Mouse (Mus musculus): Measurements from ENCODE around the gene Trpv4. TPM values are rescaled to one million over a fixed set of nuclear protein-coding genes. Genes with fewer than 3 reads are reported as not detected.

The Trpv4 gene
- polyA plus RNA-seq (2016; fragmentation: Nextera tagmentation; extraction: Ambion mirVana) = 1.1 TPM in 2 replicates

DNA sequence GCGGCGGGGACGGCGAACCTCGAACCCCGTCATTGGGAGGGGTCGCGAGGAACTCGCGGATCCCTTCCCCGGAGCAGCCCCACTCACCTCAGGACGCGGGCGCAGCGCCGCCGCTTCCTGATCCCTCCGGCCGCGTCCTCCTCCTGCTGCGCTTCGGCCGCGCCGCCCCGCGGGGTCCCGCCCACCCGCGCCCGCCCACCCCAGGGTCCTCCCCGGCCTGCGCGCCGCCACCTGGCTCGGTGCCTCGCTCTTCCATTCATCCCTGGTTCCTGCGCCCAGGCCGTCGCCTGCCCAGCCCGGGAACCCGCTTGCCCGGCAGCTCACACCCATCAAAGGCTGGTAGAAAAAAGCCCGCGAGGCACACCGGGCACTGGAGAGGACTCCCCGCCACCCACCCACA lies at the start of gene Trpv4:
Trpv4 (minus strand) TSS at position 167 of the 400 bp plus-strand sequence.
- Histone ChIP-seq H3K4me3 (peak within 1 kb of the TSS; percentile 69), H3K9me3 (no peaks in the 10 kb centered on the region), H3K27me3 (ENCODE audit: insufficient read depth, poor library complexity, severe bottlenecking) (peaks cover 76% of the 10 kb centered on the region), H3K36me3 (no peaks in the 10 kb centered on the region), H3K4me1 (peaks cover 12% of the 10 kb centered on the region), H3K27ac (peak within 1 kb of the TSS; percentile 42; the same call in 1 of the 2 replicates)
- WGBS = 1% methylated on average over 41 of the region's 47 CpGs
- no peak for DNase-seq (ENCODE audit: low spot score)

DNA sequence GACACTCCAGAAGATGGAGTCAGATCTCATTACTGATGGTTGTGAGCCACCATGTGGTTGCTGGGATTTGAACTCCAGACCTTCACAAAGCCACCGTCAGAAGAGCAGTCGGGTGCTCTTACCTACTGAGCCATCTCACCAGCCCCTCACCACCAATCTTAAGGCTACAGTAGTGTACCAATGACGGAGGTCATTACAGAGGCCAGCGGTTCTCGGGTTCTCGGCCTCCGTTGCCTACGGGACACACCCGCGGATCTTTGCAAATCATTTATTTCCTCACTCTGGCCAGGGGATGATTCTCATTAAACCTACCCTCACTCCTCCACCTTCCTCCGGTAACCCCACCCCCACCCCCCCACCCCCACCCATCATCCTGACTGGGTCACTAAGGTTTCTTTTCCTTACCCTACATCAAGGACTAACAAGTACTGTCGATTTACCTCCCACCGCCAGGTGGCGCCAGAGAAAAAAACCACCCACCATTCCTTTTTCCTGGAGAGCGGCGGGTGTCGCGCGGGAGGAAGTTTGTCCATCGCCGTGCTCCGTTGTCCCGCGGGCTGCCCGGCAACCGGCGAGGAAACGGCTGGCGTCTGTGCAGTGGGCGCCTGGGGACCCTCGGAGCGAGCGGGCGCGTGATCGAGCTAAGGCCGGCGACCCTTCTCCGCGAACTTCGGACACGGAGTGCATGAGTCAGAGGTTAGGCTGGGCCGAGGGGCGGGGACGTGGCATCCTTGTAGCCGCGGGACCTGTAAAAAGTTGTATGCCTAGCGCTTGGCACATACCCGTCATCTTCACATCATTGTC lies 49.2 kb upstream of the Trpv4 start, which contains the start of gene Tchp:
Tchp (plus strand) TSS at position 496 of the 804 bp plus-strand sequence.
- peak within 1 kb of the TSS; percentile 91 for H3K4me3 ChIP-seq
- H3K27me3 ChIP-seq (ENCODE audit: insufficient read depth, poor library complexity, severe bottlenecking) = no peaks in the 10 kb centered on the region
- H3K9me3 ChIP-seq = no peaks in the 10 kb centered on the region
- H3K4me1 ChIP-seq = peaks cover 13% of the 10 kb centered on the region
- peak; percentile 97 for DNase-seq (ENCODE audit: low spot score)
- 2% methylated on average over 49 of the region's 49 CpGs for WGBS
- H3K27ac ChIP-seq = peak within 1 kb of the TSS; percentile 88
- H3K36me3 ChIP-seq = peaks cover 34% of the 10 kb centered on the region

DNA sequence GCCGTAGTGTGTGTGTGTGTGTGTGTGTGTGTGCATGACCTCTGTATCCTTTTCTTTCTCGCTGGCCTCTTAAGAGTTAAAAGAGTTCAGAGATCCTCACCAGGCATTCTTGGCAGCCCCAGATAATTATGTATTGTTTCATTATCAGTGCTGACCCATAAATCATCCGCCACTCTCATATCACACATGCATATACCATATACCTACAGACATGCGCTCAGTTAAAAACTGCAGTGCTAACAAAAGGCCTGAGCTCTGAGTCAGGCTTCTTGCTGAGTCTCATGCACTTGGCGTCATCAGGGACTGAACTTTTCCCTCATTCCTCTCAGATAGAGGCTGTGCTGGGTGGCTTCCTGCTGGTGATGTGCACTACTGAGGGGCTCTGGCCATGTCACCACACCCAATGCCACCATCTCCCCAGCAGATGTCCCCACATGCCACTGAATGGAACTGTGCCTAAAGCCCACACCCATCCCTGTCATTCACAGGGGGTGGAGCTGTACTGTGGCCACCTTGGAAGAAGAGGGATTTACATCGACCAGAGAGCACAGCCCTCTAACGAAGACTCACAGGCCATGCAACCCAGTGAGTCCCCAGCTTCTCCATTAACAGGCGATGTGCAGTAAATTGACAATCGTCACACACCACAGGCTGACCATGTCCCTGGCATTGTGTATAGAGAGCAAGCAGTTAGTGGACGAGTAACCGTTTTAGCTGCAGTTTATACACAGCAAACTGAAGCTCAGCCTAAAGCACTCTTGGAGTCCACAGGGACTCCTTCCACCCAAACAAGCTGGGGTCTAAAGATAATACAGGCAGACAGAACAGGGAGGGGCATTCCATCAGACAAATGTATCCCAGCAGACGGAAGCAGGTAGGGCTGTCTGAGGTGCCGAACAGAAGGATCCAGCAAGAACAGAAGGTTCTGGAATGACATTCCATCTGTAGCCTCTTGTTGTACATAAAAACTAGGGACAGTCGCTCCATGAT lies 44.5 kb upstream of the Trpv4 start:
- no peaks in the 10 kb centered on the region for H3K36me3 ChIP-seq
- no peak overlapping the region for H3K4me3 ChIP-seq
- H3K9me3 ChIP-seq = no peaks in the 10 kb centered on the region
- no peak overlapping the region for H3K27ac ChIP-seq
- WGBS = 56% methylated on average over 14 of the region's 14 CpGs
- H3K4me1 ChIP-seq = 0 out of 2 replicates have a peak, but pooled peaks cover 8% of the 10 kb centered on the region
- no peaks in the 10 kb centered on the region for H3K27me3 ChIP-seq (ENCODE audit: insufficient read depth, poor library complexity, severe bottlenecking)
- no peak for DNase-seq (ENCODE audit: low spot score)

DNA sequence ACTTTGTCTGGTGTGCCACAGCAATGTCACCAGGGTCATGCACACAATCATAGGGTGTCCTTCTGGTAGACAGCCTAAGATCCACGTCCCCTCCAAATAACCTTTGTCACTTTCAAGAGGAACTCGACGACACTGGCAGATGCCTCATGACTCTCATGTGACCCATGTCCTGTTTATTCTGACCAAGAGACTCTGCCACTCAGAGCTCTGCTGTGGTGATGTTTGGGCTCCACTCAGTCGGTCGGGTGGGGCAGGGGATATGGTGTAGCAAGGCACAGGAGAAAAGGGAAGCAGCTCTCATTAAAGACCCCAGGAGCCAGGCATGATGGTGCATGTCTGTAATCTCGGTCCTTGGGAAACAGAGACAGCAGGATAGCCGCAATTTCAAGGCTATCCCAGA lies 40.8 kb upstream of the Trpv4 start:
- H3K36me3 ChIP-seq = no peaks in the 10 kb centered on the region
- H3K27me3 ChIP-seq (ENCODE audit: insufficient read depth, poor library complexity, severe bottlenecking) = peaks cover 7% of the 10 kb centered on the region; the same call in 1 of the 2 replicates
- H3K4me3 ChIP-seq = no peak overlapping the region
- no peaks in the 10 kb centered on the region for H3K9me3 ChIP-seq
- 0 out of 2 replicates have a peak, but pooled peaks cover 6% of the 10 kb centered on the region for H3K4me1 ChIP-seq
- 56% methylated on average over 7 of the region's 7 CpGs for WGBS
- no peak for DNase-seq (ENCODE audit: low spot score)
- H3K27ac ChIP-seq = no peak overlapping the region

DNA sequence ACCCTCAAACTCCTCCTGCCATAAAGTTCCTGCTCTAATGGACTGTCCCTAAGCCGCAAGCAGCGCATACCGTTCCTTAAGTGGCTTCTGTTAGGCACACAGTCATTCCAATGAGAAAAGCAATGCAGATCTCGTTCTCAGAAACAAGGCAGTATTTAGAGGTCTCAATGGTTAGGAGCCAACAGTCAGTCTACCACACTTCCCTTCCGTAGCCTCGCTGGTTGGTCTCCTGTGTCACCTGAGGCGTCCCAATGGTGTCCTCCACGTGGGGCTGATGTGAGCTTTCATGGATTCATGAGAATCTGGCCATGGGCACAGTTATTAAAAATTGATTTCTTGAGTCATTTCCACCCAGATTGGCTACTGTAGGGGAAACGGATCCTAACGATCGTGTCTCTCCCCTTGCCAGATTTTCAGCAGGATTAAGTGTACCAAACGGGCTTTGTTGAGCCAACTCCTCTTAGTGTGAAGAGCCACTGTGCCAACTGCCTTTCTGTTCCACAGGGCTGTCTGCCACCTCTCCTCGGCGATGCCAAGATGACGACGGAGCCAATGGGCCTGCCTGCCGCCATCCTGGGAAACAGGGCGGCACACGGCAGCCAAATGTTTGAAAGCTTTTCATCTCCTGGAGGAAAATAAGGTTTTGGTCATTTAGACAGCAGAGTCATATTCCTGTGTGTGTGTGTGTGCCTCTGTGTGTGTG lies 40.0 kb upstream of the Trpv4 start:
- 88% methylated on average over 19 of the region's 19 CpGs for WGBS
- Histone ChIP-seq H3K36me3 (no peaks in the 10 kb centered on the region), H3K27me3 (ENCODE audit: insufficient read depth, poor library complexity, severe bottlenecking) (peaks cover 8% of the 10 kb centered on the region; the same call in 1 of the 2 replicates), H3K27ac (no peak overlapping the region), H3K4me3 (no peak overlapping the region), H3K4me1 (0 out of 2 replicates have a peak, but pooled peaks cover 6% of the 10 kb centered on the region), H3K9me3 (no peaks in the 10 kb centered on the region)
- DNase-seq (ENCODE audit: low spot score) = no peak

DNA sequence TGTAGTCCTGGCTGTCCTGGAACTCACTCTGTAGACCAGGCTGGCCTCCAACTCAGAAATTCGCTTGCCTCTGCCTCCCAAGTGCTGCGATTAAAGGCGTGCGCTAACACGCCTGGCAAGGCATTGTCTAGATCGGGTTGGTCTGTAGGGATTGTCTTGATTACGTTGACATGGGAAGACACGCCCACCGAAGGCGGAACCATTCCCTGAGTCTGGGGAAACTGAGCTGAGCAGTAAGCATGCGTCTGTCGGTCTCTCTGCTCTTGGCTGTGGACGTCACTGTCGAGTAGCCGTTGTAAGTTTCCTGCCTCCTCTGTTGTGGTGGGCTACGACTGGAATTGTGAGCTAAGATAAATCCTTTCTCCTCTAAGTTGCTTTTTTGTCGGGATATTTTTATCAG lies 38.7 kb upstream of the Trpv4 start:
- H3K9me3 ChIP-seq = no peaks in the 10 kb centered on the region
- WGBS = 73% methylated on average over 17 of the region's 17 CpGs
- 0 out of 2 replicates have a peak, but pooled peaks cover 3% of the 10 kb centered on the region for H3K4me1 ChIP-seq
- H3K36me3 ChIP-seq = no peaks in the 10 kb centered on the region
- peaks cover 12% of the 10 kb centered on the region; the same call in 1 of the 2 replicates for H3K27me3 ChIP-seq (ENCODE audit: insufficient read depth, poor library complexity, severe bottlenecking)
- DNase-seq (ENCODE audit: low spot score) = no peak
- H3K4me3 ChIP-seq = no peak overlapping the region
- no peak overlapping the region for H3K27ac ChIP-seq

DNA sequence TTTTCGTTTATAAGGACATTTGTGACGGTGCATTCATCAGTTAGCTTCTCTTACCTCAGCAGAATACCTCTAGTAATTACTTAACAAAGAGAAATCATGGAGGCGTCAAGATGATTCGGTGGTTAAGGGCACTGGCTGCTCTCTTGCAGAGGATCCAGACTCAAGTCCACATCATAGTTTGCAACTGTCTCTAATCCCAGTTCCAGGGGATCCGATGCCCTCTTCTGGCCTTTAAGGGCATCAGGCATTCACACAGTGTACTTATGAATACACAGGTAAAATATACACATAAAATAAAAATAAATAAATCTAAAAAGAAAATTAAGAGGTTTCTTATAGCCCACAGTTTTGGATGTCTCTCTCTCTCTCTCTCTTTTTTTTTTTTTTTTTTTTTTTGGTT lies 37.6 kb upstream of the Trpv4 start:
- Histone ChIP-seq H3K27me3 (ENCODE audit: insufficient read depth, poor library complexity, severe bottlenecking) (peaks cover 12% of the 10 kb centered on the region; the same call in 1 of the 2 replicates), H3K9me3 (no peaks in the 10 kb centered on the region), H3K4me1 (peaks cover 8% of the 10 kb centered on the region), H3K4me3 (no peak overlapping the region), H3K27ac (no peak overlapping the region), H3K36me3 (no peaks in the 10 kb centered on the region)
- WGBS = 68% methylated on average over 5 of the region's 5 CpGs
- DNase-seq (ENCODE audit: low spot score) = no peak

DNA sequence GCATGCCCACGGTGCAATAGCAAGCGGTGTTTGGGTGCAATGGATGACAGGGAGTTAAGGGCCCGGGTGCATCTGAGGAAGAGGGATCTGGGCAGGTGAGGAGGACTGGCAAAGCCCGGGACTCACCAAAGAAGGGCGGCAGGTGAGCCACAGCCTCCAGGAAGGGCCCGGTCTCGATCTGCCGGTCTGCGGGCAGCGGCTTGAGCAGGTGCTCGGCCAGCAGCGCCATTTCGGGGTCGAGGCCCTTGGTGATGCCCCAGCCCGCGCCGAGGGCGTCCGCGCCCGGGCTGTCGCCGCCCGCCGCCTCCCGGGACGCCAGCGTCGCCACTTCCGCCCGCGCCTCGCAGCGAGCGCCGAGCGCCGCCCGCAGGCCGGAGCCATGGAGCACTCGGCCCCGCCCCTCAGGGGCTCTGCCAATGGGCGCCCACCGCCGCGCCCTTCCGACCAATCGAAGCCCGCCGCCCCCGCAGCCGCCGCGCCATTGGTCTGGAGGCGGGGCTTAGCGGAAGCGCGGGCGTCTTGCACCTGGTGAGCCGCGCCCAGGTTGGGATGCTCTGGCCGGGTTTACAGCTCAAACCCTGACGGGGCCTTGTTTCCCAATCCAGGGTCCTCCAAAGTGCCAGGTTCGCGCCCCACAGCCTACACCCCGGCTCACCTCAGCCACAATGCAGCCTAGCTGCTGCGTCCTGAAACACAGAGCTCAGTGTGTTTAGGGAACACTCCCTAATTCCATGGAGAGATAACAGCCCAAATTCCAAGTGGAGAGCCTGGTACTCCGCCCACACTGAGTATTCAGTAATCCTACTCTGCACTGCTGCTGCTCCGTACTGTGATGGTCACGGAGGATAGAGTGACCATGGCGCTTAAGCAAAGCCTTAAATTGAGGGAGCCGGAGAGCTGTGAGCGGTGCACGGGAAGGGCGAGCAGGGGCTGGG lies 32.7 kb upstream of the Trpv4 start, which contains the start of gene Gltp:
Gltp (minus strand) TSS at position 352 of the 935 bp plus-strand sequence.
- DNase-seq (ENCODE audit: low spot score) = peak; percentile 95
- Histone ChIP-seq H3K4me3 (peak within 1 kb of the TSS; percentile 91), H3K27me3 (ENCODE audit: insufficient read depth, poor library complexity, severe bottlenecking) (peaks cover 18% of the 10 kb centered on the region; the same call in 1 of the 2 replicates), H3K36me3 (no peaks in the 10 kb centered on the region), H3K9me3 (no peaks in the 10 kb centered on the region), H3K4me1 (peaks cover 29% of the 10 kb centered on the region), H3K27ac (peak within 1 kb of the TSS; percentile 91)
- 3% methylated on average over 75 of the region's 75 CpGs for WGBS

DNA sequence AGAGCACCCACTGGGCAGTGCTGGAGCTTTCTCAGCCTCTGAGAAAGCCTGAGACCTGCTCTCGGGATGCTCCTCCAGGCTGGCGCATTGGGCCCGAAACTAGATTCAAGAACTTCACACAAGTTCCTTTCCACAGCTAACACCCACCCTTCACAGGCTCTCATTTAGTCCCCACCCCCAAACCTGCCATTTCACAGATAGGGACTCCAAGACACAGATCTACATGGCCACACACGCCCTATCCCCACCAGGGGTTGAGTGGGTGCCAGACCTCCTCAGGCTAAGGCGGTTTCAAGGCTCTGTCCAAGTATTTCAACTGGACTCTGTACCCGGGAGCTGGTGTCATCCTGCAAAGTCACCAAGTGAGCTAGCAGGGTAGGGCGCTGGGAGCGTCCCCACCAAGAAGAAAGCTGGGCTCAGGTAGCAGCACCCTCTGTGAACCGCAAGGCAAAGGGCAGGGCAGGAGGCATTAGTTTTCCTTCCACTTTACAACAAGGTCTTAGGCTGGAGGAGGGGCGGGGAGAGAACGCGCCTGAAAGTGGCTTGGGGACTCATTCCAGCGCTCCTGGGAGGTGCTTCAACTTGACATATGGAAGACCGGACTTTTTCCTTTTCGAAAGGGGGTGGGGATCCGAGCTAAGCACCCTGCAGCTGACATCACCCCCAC lies 31.6 kb upstream of the Trpv4 start:
- no peak for DNase-seq (ENCODE audit: low spot score)
- 18% methylated on average over 16 of the region's 16 CpGs for WGBS
- peak overlapping the region; percentile 91; the same call in 1 of the 2 replicates for H3K27ac ChIP-seq

DNA sequence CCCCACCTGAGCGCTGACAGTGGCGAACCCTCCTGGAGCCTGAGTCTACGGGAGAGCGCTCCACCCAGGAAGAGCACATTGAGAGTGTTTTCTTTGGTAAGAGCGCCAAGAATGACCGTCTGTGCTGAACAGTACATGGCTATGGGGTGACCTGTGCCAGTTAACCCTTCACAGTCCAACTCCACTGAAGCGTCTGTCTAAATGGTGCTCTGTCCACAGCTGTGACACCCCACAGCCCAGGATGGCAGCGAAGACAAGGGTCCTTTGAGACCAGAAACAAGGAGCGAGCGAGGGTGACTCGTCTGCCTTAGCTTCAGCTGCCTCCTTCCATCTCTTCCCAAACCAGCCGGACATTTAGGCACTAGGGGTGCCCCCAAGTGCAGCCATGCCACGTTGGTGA lies 30.5 kb upstream of the Trpv4 start:
- Histone ChIP-seq H3K4me1 (peaks cover 39% of the 10 kb centered on the region), H3K4me3 (no peak overlapping the region), H3K27ac (no peak overlapping the region), H3K36me3 (no peaks in the 10 kb centered on the region), H3K27me3 (ENCODE audit: insufficient read depth, poor library complexity, severe bottlenecking) (peaks cover 16% of the 10 kb centered on the region; the same call in 1 of the 2 replicates), H3K9me3 (no peaks in the 10 kb centered on the region)
- 87% methylated on average over 13 of the region's 13 CpGs for WGBS
- no peak for DNase-seq (ENCODE audit: low spot score)

More for the DNA sequence above, 31.6 kb upstream of the Trpv4 start:
- peaks cover 18% of the 10 kb centered on the region; the same call in 1 of the 2 replicates for H3K27me3 ChIP-seq (ENCODE audit: insufficient read depth, poor library complexity, severe bottlenecking)
- H3K4me1 ChIP-seq = peaks cover 31% of the 10 kb centered on the region
- no peaks in the 10 kb centered on the region for H3K9me3 ChIP-seq
- H3K36me3 ChIP-seq = no peaks in the 10 kb centered on the region
- H3K4me3 ChIP-seq = peak overlapping the region; percentile 91

DNA sequence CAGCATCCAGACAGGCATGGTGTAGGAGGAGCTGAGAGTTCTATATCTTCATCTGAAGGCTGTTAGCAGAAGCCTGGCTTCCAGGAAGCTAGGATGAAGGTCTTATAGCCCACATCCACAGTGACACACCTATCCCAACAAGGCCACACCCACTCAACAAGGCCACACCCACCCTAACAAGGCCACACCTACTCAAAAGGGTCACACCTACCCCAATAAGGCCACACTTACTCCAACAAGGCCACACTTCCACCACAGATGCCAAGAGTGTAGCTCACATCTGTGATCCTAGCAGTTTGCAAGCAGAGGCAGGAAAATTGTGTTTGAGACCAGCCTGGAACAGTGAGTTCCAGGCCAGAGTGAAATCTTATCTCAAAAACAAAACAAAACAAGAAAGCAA lies 29.7 kb upstream of the Trpv4 start:
- peaks cover 39% of the 10 kb centered on the region for H3K4me1 ChIP-seq
- no peak overlapping the region for H3K27ac ChIP-seq
- peaks cover 17% of the 10 kb centered on the region; the same call in 1 of the 2 replicates for H3K27me3 ChIP-seq (ENCODE audit: insufficient read depth, poor library complexity, severe bottlenecking)
- no peak for DNase-seq (ENCODE audit: low spot score)
- H3K9me3 ChIP-seq = no peaks in the 10 kb centered on the region
- H3K4me3 ChIP-seq = no peak overlapping the region
- no peaks in the 10 kb centered on the region for H3K36me3 ChIP-seq
